Mouse (Mus musculus): ENCODE results near the gene Lrriq1.

DNA sequence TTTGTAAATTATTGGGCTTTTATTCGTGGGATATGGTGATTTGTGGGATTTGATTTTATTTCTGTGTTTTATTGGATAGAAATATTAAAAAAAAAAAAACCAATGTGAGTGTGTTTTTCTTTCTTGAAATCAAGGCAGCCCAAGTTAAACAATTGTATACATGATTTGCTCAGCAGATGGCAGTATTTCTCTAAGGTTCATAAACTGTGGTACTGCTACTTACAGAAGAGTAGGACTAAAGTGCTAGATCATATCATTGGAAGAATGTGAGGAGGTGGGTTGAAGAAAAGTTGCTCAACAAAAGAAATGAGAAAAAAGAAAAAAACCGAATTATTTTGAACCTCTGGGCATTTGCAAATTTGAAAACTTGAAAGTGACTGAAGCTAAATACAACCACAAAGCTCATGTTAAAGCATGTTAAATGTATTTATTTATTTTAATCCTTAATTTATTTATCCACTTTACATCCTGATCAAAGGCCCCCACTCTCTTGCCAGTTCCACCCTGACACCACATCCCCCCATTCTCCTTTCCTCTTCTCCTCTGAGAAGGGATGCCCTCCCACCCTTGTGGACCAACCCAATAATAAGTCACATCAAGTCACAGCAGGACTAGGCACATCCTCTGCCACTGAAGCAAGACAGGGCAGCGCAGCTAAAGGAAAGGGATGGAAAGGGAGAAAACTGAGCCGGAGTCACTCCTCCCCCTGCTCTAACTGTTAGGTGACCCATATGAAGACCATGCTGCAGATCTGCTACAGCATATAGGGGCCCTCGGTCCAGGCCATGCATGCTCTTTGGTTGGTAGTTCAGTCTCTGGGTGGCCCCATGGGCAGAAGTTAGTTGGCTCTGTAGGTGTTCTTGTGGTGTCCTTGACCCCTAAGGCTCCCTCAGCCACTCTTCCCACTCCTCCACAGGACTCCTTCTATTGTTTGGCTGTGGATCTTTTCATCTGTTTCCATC lies 18.0 kb upstream of the Lrriq1 start:
- TF ChIP-seq CTCF (conservative IDR thresholded peaks at IDR 0.05; ENCODE audit: insufficient read depth, insufficient read length, low read depth, low read length): no peak
- no peak for TF ChIP-seq POLR2A (IDR thresholded peaks at IDR 0.05; ENCODE audit: low read depth, low read length)

Measured in kidney, adult 2 months (tissue).